Mouse (Mus musculus): ENCODE measurements around the gene Siae. TPM values are rescaled to one million over a fixed set of nuclear protein-coding genes. Genes with fewer than 3 reads are reported as not detected.

Siae gene
- polyA plus RNA-seq, 1 experiment from 2014 or later: 15.0 TPM

- no peak overlapping the region for H3K9ac ChIP-seq (ENCODE audit: low read depth, low read length)
- H3K27me3 ChIP-seq (replicated peaks; ENCODE audit: control insufficient read depth, insufficient read depth, low read length): no peaks in the 10 kb centered on the region
- 59% methylated on average over 6 of the region's 6 CpGs for WGBS
- H3K4me3 ChIP-seq (ENCODE audit: low read depth, low read length): no peak overlapping the region
- peaks cover 10% of the 10 kb centered on the region; the same call in 1 of the 2 replicates for H3K36me3 ChIP-seq (ENCODE audit: control insufficient read depth, insufficient read depth)
- H3K27ac ChIP-seq (ENCODE audit: low read depth, low read length): no peak overlapping the region
- H3K4me1 ChIP-seq (replicated peaks; ENCODE audit: control insufficient read depth, insufficient read depth, low read length): no peaks in the 10 kb centered on the region
- H3K4me2 ChIP-seq (replicated peaks; ENCODE audit: low read depth): no peak overlapping the region
- no peak for TF ChIP-seq CTCF (IDR thresholded peaks at IDR 0.05; ENCODE audit: low read depth)
- ATAC-seq: no peak
- H3K9me3 ChIP-seq (ENCODE audit: control insufficient read depth): no peaks in the 10 kb centered on the region
Measured at GRCm38 (mm10) chr9:37636800-37637542, 81.5 kb downstream of the Siae start.

GRCm38 (mm10) chr9:37638721-37639120, 83.2 kb downstream of the Siae start:
- Histone ChIP-seq H3K27me3 (replicated peaks; ENCODE audit: control insufficient read depth, insufficient read depth, low read length) (no peaks in the 10 kb centered on the region), H3K27ac (ENCODE audit: low read depth, low read length) (no peak overlapping the region), H3K9ac (ENCODE audit: low read depth, low read length) (no peak overlapping the region), H3K36me3 (ENCODE audit: control insufficient read depth, insufficient read depth) (0 out of 2 replicates have a peak, but pooled peaks cover 19% of the 10 kb centered on the region), H3K4me3 (ENCODE audit: low read depth, low read length) (no peak overlapping the region), H3K9me3 (ENCODE audit: control insufficient read depth) (no peaks in the 10 kb centered on the region), H3K4me1 (replicated peaks; ENCODE audit: control insufficient read depth, insufficient read depth, low read length) (no peaks in the 10 kb centered on the region), H3K4me2 (replicated peaks; ENCODE audit: low read depth) (no peak overlapping the region)
- no peak for TF ChIP-seq CTCF (IDR thresholded peaks at IDR 0.05; ENCODE audit: low read depth)
- 75% methylated on average over 3 of the region's 3 CpGs for WGBS
- no peak for ATAC-seq

- Histone ChIP-seq H3K27me3 (replicated peaks; ENCODE audit: control insufficient read depth, insufficient read depth, low read length) (no peaks in the 10 kb centered on the region), H3K4me2 (replicated peaks; ENCODE audit: low read depth) (no peak overlapping the region), H3K9ac (ENCODE audit: low read depth, low read length) (no peak overlapping the region), H3K4me3 (ENCODE audit: low read depth, low read length) (no peak overlapping the region), H3K9me3 (ENCODE audit: control insufficient read depth) (no peaks in the 10 kb centered on the region), H3K36me3 (ENCODE audit: control insufficient read depth, insufficient read depth) (peaks cover 57% of the 10 kb centered on the region), H3K4me1 (replicated peaks; ENCODE audit: control insufficient read depth, insufficient read depth, low read length) (no peaks in the 10 kb centered on the region), H3K27ac (ENCODE audit: low read depth, low read length) (no peak overlapping the region)
- no peak for ATAC-seq
- 71% methylated on average over 3 of the region's 3 CpGs for WGBS
- TF ChIP-seq CTCF (IDR thresholded peaks at IDR 0.05; ENCODE audit: low read depth): no peak
Measured at GRCm38 (mm10) chr9:37646246-37646645, 90.7 kb downstream of the Siae start.

- Histone ChIP-seq H3K27ac (ENCODE audit: low read depth, low read length) (no peak overlapping the region), H3K36me3 (ENCODE audit: control insufficient read depth, insufficient read depth) (peaks cover 67% of the 10 kb centered on the region), H3K27me3 (replicated peaks; ENCODE audit: control insufficient read depth, insufficient read depth, low read length) (no peaks in the 10 kb centered on the region), H3K4me3 (ENCODE audit: low read depth, low read length) (no peak overlapping the region), H3K4me2 (replicated peaks; ENCODE audit: low read depth) (no peak overlapping the region), H3K9ac (ENCODE audit: low read depth, low read length) (no peak overlapping the region), H3K9me3 (ENCODE audit: control insufficient read depth) (no peaks in the 10 kb centered on the region), H3K4me1 (replicated peaks; ENCODE audit: control insufficient read depth, insufficient read depth, low read length) (no peaks in the 10 kb centered on the region)
- ATAC-seq: no peak
- 95% methylated on average over 5 of the region's 5 CpGs for WGBS
- no peak for TF ChIP-seq CTCF (IDR thresholded peaks at IDR 0.05; ENCODE audit: low read depth)
Measured at GRCm38 (mm10) chr9:37650639-37651038, 95.1 kb downstream of the Siae start.

GRCm38 (mm10) chr9:37653836-37654235, 98.3 kb downstream of the Siae start:
- ATAC-seq: no peak
- Histone ChIP-seq H3K4me2 (replicated peaks; ENCODE audit: low read depth) (no peak overlapping the region), H3K27ac (ENCODE audit: low read depth, low read length) (no peak overlapping the region), H3K27me3 (replicated peaks; ENCODE audit: control insufficient read depth, insufficient read depth, low read length) (no peaks in the 10 kb centered on the region), H3K9ac (ENCODE audit: low read depth, low read length) (no peak overlapping the region), H3K4me1 (replicated peaks; ENCODE audit: control insufficient read depth, insufficient read depth, low read length) (no peaks in the 10 kb centered on the region), H3K4me3 (ENCODE audit: low read depth, low read length) (no peak overlapping the region), H3K36me3 (ENCODE audit: control insufficient read depth, insufficient read depth) (peaks cover 53% of the 10 kb centered on the region), H3K9me3 (ENCODE audit: control insufficient read depth) (no peaks in the 10 kb centered on the region)
- TF ChIP-seq CTCF (IDR thresholded peaks at IDR 0.05; ENCODE audit: low read depth): no peak
- 78% methylated on average over 5 of the region's 5 CpGs for WGBS

GRCm38 (mm10) chr9:37655961-37656360, 100.5 kb downstream of the Siae start:
- Histone ChIP-seq H3K36me3 (ENCODE audit: control insufficient read depth, insufficient read depth) (peaks cover 32% of the 10 kb centered on the region), H3K9me3 (ENCODE audit: control insufficient read depth) (no peaks in the 10 kb centered on the region), H3K9ac (ENCODE audit: low read depth, low read length) (peak overlapping the region; percentile 88), H3K4me3 (ENCODE audit: low read depth, low read length) (peak overlapping the region; percentile 93), H3K4me1 (replicated peaks; ENCODE audit: control insufficient read depth, insufficient read depth, low read length) (no peaks in the 10 kb centered on the region), H3K27me3 (replicated peaks; ENCODE audit: control insufficient read depth, insufficient read depth, low read length) (no peaks in the 10 kb centered on the region), H3K27ac (ENCODE audit: low read depth, low read length) (peak overlapping the region; percentile 97; the same call in 1 of the 2 replicates), H3K4me2 (replicated peaks; ENCODE audit: low read depth) (peak overlapping the region; percentile 68)
- 0 out of 2 replicates have a peak, but pooled peaks have one; percentile 4 for ATAC-seq
- 39% methylated on average over 8 of the region's 8 CpGs for WGBS
- TF ChIP-seq CTCF (IDR thresholded peaks at IDR 0.05; ENCODE audit: low read depth): no peak

Data from intestine, postnatal 0 days (tissue).